Mouse (Mus musculus): ENCODE results near the gene Pld4. TPM values are rescaled to one million over a fixed set of nuclear protein-coding genes. Genes with fewer than 3 reads are reported as not detected.

The Pld4 gene
- polyA plus RNA-seq, 1 experiment from 2014 or later, result 4.2 TPM

- Histone ChIP-seq H3K27me3 (replicated peaks) (no peaks in the 10 kb centered on the region; the same call in none of the 2 replicates), H3K4me3 (no peak overlapping the region), H3K9ac (no peak overlapping the region), H3K36me3 (no peaks in the 10 kb centered on the region), H3K9me3 (replicated peaks) (no peaks in the 10 kb centered on the region; the same call in 1 of the 2 replicates), H3K27ac (ENCODE audit: poor library complexity, severe bottlenecking) (no peak overlapping the region), H3K4me1 (replicated peaks) (0 out of 2 replicates have a peak, but pooled peaks cover 9% of the 10 kb centered on the region), H3K4me2 (no peak overlapping the region)
- ATAC-seq (ENCODE audit: insufficient number of reproducible peaks, low FRiP score), result no peak
- 87% methylated on average over 16 of the region's 16 CpGs for WGBS
Measured at GRCm38 (mm10) chr12:112767036-112767890, 6.8 kb downstream of the Pld4 start.

GRCm38 (mm10) chr12:112768166-112768565 lies 7.7 kb downstream of the Pld4 start:
- Histone ChIP-seq H3K4me3 (no peak overlapping the region), H3K4me2 (no peak overlapping the region), H3K9me3 (replicated peaks) (no peaks in the 10 kb centered on the region; the same call in 1 of the 2 replicates), H3K27ac (ENCODE audit: poor library complexity, severe bottlenecking) (no peak overlapping the region), H3K27me3 (replicated peaks) (no peaks in the 10 kb centered on the region; the same call in none of the 2 replicates), H3K4me1 (replicated peaks) (peaks cover 13% of the 10 kb centered on the region), H3K36me3 (no peaks in the 10 kb centered on the region), H3K9ac (no peak overlapping the region)
- ATAC-seq (ENCODE audit: insufficient number of reproducible peaks, low FRiP score), result no peak
- 73% methylated on average over 8 of the region's 8 CpGs for WGBS

GRCm38 (mm10) chr12:112769031-112769430 lies 8.6 kb downstream of the Pld4 start:
- ATAC-seq (ENCODE audit: insufficient number of reproducible peaks, low FRiP score), result no peak
- Histone ChIP-seq H3K4me2 (peak overlapping the region; percentile 24), H3K27ac (ENCODE audit: poor library complexity, severe bottlenecking) (no peak overlapping the region), H3K27me3 (replicated peaks) (no peaks in the 10 kb centered on the region; the same call in 1 of the 2 replicates), H3K9me3 (replicated peaks) (no peaks in the 10 kb centered on the region), H3K4me1 (replicated peaks) (peaks cover 20% of the 10 kb centered on the region), H3K9ac (peak overlapping the region; percentile 32; the same call in 1 of the 2 replicates), H3K36me3 (no peaks in the 10 kb centered on the region), H3K4me3 (no peak overlapping the region)
- 69% methylated on average over 6 of the region's 6 CpGs for WGBS

GRCm38 (mm10) chr12:112769751-112770150 lies 9.3 kb downstream of the Pld4 start:
- WGBS, result 63% methylated on average over 2 of the region's 2 CpGs
- Histone ChIP-seq H3K9me3 (replicated peaks) (0 out of 2 replicates have a peak, but pooled peaks cover under 1% of the 10 kb centered on the region), H3K36me3 (no peaks in the 10 kb centered on the region), H3K4me3 (no peak overlapping the region), H3K4me2 (peak overlapping the region; percentile 24), H3K27ac (ENCODE audit: poor library complexity, severe bottlenecking) (no peak overlapping the region), H3K9ac (no peak overlapping the region), H3K27me3 (replicated peaks) (no peaks in the 10 kb centered on the region; the same call in 1 of the 2 replicates), H3K4me1 (replicated peaks) (peaks cover 20% of the 10 kb centered on the region)
- ATAC-seq (ENCODE audit: insufficient number of reproducible peaks, low FRiP score), result no peak

- Histone ChIP-seq H3K27me3 (replicated peaks) (no peaks in the 10 kb centered on the region; the same call in 1 of the 2 replicates), H3K9ac (no peak overlapping the region), H3K27ac (ENCODE audit: poor library complexity, severe bottlenecking) (no peak overlapping the region), H3K4me2 (no peak overlapping the region), H3K9me3 (replicated peaks) (peaks cover 7% of the 10 kb centered on the region; the same call in 1 of the 2 replicates), H3K4me3 (no peak overlapping the region), H3K4me1 (replicated peaks) (peaks cover 20% of the 10 kb centered on the region), H3K36me3 (no peaks in the 10 kb centered on the region)
- WGBS, result 80% methylated on average over 4 of the region's 4 CpGs
- no peak for ATAC-seq (ENCODE audit: insufficient number of reproducible peaks, low FRiP score)
Measured at GRCm38 (mm10) chr12:112770396-112770795, 9.9 kb downstream of the Pld4 start.

- H3K4me1 ChIP-seq (replicated peaks), result peaks cover 20% of the 10 kb centered on the region
- H3K9ac ChIP-seq, result no peak overlapping the region
- peaks cover 10% of the 10 kb centered on the region for H3K9me3 ChIP-seq (replicated peaks)
- WGBS, result 88% methylated on average over 14 of the region's 14 CpGs
- H3K4me2 ChIP-seq, result no peak overlapping the region
- no peaks in the 10 kb centered on the region; the same call in 1 of the 2 replicates for H3K27me3 ChIP-seq (replicated peaks)
- no peaks in the 10 kb centered on the region for H3K36me3 ChIP-seq
- H3K27ac ChIP-seq (ENCODE audit: poor library complexity, severe bottlenecking), result no peak overlapping the region
- no peak overlapping the region for H3K4me3 ChIP-seq
- ATAC-seq (ENCODE audit: insufficient number of reproducible peaks, low FRiP score), result no peak
Measured at GRCm38 (mm10) chr12:112772306-112772705, 11.9 kb downstream of the Pld4 start.

GRCm38 (mm10) chr12:112773366-112773765 lies 12.9 kb downstream of the Pld4 start:
- no peaks in the 10 kb centered on the region; the same call in 1 of the 2 replicates for H3K27me3 ChIP-seq (replicated peaks)
- no peaks in the 10 kb centered on the region for H3K36me3 ChIP-seq
- 0 out of 2 replicates have a peak overlapping the region, but pooled peaks have one; percentile 10 for H3K4me3 ChIP-seq
- no peak overlapping the region for H3K27ac ChIP-seq (ENCODE audit: poor library complexity, severe bottlenecking)
- H3K4me2 ChIP-seq, result peak overlapping the region; percentile 47
- H3K9me3 ChIP-seq (replicated peaks), result peaks cover 10% of the 10 kb centered on the region
- 19% methylated on average over 9 of the region's 9 CpGs for WGBS
- ATAC-seq (ENCODE audit: insufficient number of reproducible peaks, low FRiP score), result no peak
- peak overlapping the region; percentile 37; the same call in 1 of the 2 replicates for H3K9ac ChIP-seq
- peaks cover 18% of the 10 kb centered on the region for H3K4me1 ChIP-seq (replicated peaks)

- WGBS, result 65% methylated on average over 6 of the region's 6 CpGs
- H3K9me3 ChIP-seq (replicated peaks), result peaks cover 10% of the 10 kb centered on the region
- H3K9ac ChIP-seq, result no peak overlapping the region
- peaks cover 17% of the 10 kb centered on the region for H3K4me1 ChIP-seq (replicated peaks)
- H3K36me3 ChIP-seq, result no peaks in the 10 kb centered on the region
- no peak overlapping the region for H3K27ac ChIP-seq (ENCODE audit: poor library complexity, severe bottlenecking)
- no peak for ATAC-seq (ENCODE audit: insufficient number of reproducible peaks, low FRiP score)
- no peak overlapping the region for H3K4me2 ChIP-seq
- H3K4me3 ChIP-seq, result no peak overlapping the region
- H3K27me3 ChIP-seq (replicated peaks), result no peaks in the 10 kb centered on the region; the same call in 1 of the 2 replicates
Measured at GRCm38 (mm10) chr12:112774026-112774425, 13.6 kb downstream of the Pld4 start.

GRCm38 (mm10) chr12:112774481-112774880 lies 14.0 kb downstream of the Pld4 start:
- no peak overlapping the region for H3K4me3 ChIP-seq
- no peak overlapping the region for H3K27ac ChIP-seq (ENCODE audit: poor library complexity, severe bottlenecking)
- H3K4me2 ChIP-seq, result no peak overlapping the region
- H3K9ac ChIP-seq, result no peak overlapping the region
- H3K4me1 ChIP-seq (replicated peaks), result peaks cover 13% of the 10 kb centered on the region
- H3K27me3 ChIP-seq (replicated peaks), result no peaks in the 10 kb centered on the region; the same call in 1 of the 2 replicates
- 85% methylated on average over 10 of the region's 10 CpGs for WGBS
- H3K36me3 ChIP-seq, result no peaks in the 10 kb centered on the region
- ATAC-seq (ENCODE audit: insufficient number of reproducible peaks, low FRiP score), result no peak
- H3K9me3 ChIP-seq (replicated peaks), result peaks cover 10% of the 10 kb centered on the region

GRCm38 (mm10) chr12:112791026-112791425 lies 30.6 kb downstream of the Pld4 start:
- Histone ChIP-seq H3K27ac (ENCODE audit: poor library complexity, severe bottlenecking) (no peak overlapping the region), H3K4me2 (no peak overlapping the region), H3K4me1 (replicated peaks) (peaks cover 32% of the 10 kb centered on the region), H3K27me3 (replicated peaks) (peaks cover 12% of the 10 kb centered on the region), H3K9me3 (replicated peaks) (no peaks in the 10 kb centered on the region), H3K36me3 (no peaks in the 10 kb centered on the region), H3K9ac (no peak overlapping the region), H3K4me3 (no peak overlapping the region)
- no peak for ATAC-seq (ENCODE audit: insufficient number of reproducible peaks, low FRiP score)
- WGBS, result 71% methylated on average over 8 of the region's 8 CpGs

GRCm38 (mm10) chr12:112793601-112794355 lies 33.3 kb downstream of the Pld4 start:
- peak overlapping the region; percentile 70 for H3K27ac ChIP-seq (ENCODE audit: poor library complexity, severe bottlenecking)
- peaks cover 55% of the 10 kb centered on the region for H3K4me1 ChIP-seq (replicated peaks)
- H3K36me3 ChIP-seq, result no peaks in the 10 kb centered on the region
- no peak overlapping the region for H3K9ac ChIP-seq
- H3K27me3 ChIP-seq (replicated peaks), result peaks cover 21% of the 10 kb centered on the region
- H3K4me3 ChIP-seq, result no peak overlapping the region
- peak; percentile 75 for ATAC-seq (ENCODE audit: insufficient number of reproducible peaks, low FRiP score)
- peak overlapping the region; percentile 48 for H3K4me2 ChIP-seq
- H3K9me3 ChIP-seq (replicated peaks), result no peaks in the 10 kb centered on the region
- 55% methylated on average over 13 of the region's 13 CpGs for WGBS

All from heart, embryonic 12.5 days (tissue).